Mouse (Mus musculus) right cerebral cortex, adult 2 months (tissue): Measurements from ENCODE around the gene Notum.

Source experiments
- DNase-seq, 2 experiments: peaks; one replicate each; pipeline ENCODE4 v3.0.0; 2021 to 2022; ENCODE audit warnings: low spot score in 2 of 2

The Notum gene

GRCm38 (mm10) chr11:120633520-120634343 lies 27.2 kb downstream of the Notum start, which contains the start of gene Mafg:
TSS of gene Mafg (minus strand) at chr11:120633600.
- peak; percentile 88 to 92 for DNase-seq

- peak; percentile 60 to 64 for DNase-seq
These were observed 28.1 kb downstream of the Notum start for GRCm38 (mm10) chr11:120632559-120633519.

- DNase-seq, result no peak
These were observed 29.1 kb downstream of the Notum start for GRCm38 (mm10) chr11:120631726-120632448.

GRCm38 (mm10) chr11:120630881-120631725 lies 29.9 kb downstream of the Notum start:
- DNase-seq, result no peak

- no peak for DNase-seq
These were observed 30.5 kb downstream of the Notum start for GRCm38 (mm10) chr11:120630401-120630871.

GRCm38 (mm10) chr11:120629911-120630310 lies 31.1 kb downstream of the Notum start:
- no peak for DNase-seq

GRCm38 (mm10) chr11:120629341-120629730 lies 31.6 kb downstream of the Notum start:
- no peak for DNase-seq

GRCm38 (mm10) chr11:120628601-120629340 lies 32.2 kb downstream of the Notum start:
- DNase-seq, result no peak

- DNase-seq, result no peak
These were observed 33.3 kb downstream of the Notum start for GRCm38 (mm10) chr11:120627468-120628300.

- DNase-seq, result no peak
These were observed 34.0 kb downstream of the Notum start for GRCm38 (mm10) chr11:120626785-120627467.

GRCm38 (mm10) chr11:120625152-120625775 lies 35.7 kb downstream of the Notum start, which contains the start of gene Sirt7:
TSS of gene Sirt7 (minus strand) at chr11:120625240.
- no peak for DNase-seq

- peak; percentile 84 to 85 for DNase-seq
These were observed 36.3 kb downstream of the Notum start for GRCm38 (mm10) chr11:120624680-120625111.

- DNase-seq, result peak; percentile 64 to 73
These were observed 36.9 kb downstream of the Notum start for GRCm38 (mm10) chr11:120623961-120624679.

- DNase-seq, result no peak
These were observed 38.2 kb downstream of the Notum start for GRCm38 (mm10) chr11:120622805-120623204.

GRCm38 (mm10) chr11:120620195-120620594 lies 40.8 kb downstream of the Notum start:
- no peak for DNase-seq

GRCm38 (mm10) chr11:120618619-120619535 lies 42.1 kb downstream of the Notum start:
- no peak for DNase-seq
